Mouse (Mus musculus) G1E (cell line): ENCODE measurements around the gene Pard3b. TPM values are rescaled to one million over a fixed set of nuclear protein-coding genes. Genes with fewer than 3 reads are reported as not detected.

ENCODE experiments used
- ATAC-seq: 2 replicates; pipeline ENCODE4 v1.8.0; 2016; ENCODE audit warnings: mild to moderate bottlenecking; ENCODE audit not compliant: insufficient number of reproducible peaks, poor library complexity, low FRiP score, severe bottlenecking; ENCODE audit errors: extremely low read depth
- DNase-seq: peaks from one replicate; pipeline ENCODE4 v3.0.0; 2012; ENCODE audit warnings: low spot score
- H3K27me3 ChIP-seq: 2 replicates; pipeline ENCODE4 v1.6.1; 2012; ENCODE audit warnings: mild to moderate bottlenecking, low read length, inconsistent platforms; ENCODE audit not compliant: insufficient read depth
- H3K36me3 ChIP-seq: replicated peaks from 2 replicates; pipeline ENCODE3; 2012; ENCODE audit warnings: mild to moderate bottlenecking, inconsistent platforms
- H3K4me1 ChIP-seq: 2 replicates; pipeline ENCODE4 v1.6.1; 2012; ENCODE audit warnings: low read depth, low read length, inconsistent platforms, mixed read lengths; ENCODE audit not compliant: insufficient read depth
- H3K4me3 ChIP-seq: 2 replicates; pipeline ENCODE4 v1.5.1; 2012; ENCODE audit warnings: low read depth, mild to moderate bottlenecking, inconsistent platforms, low read length, moderate library complexity, mixed read lengths
- H3K9me3 ChIP-seq: replicated peaks from 2 replicates; pipeline ENCODE4 v1.6.1; 2012; ENCODE audit warnings: inconsistent platforms
- CTCF ChIP-seq: IDR thresholded peaks from 2 replicates; pipeline ENCODE4 v1.5.1; 2012; ENCODE audit warnings: low read depth, low read length, inconsistent platforms, mixed read lengths
- GATA1 ChIP-seq: IDR thresholded peaks from 2 replicates; pipeline ENCODE4 v1.6.1; 2012; ENCODE audit warnings: borderline replicate concordance, low read length, inconsistent platforms, mixed read lengths
- GATA2 ChIP-seq: IDR thresholded peaks from 2 replicates; pipeline ENCODE4 v1.6.1; 2012; ENCODE audit warnings: low read depth, low read length, inconsistent platforms, borderline replicate concordance
- POLR2AphosphoS5 ChIP-seq: IDR thresholded peaks from 2 replicates; pipeline ENCODE4 v1.6.1; 2012; ENCODE audit warnings: low read depth, low read length, inconsistent platforms; ENCODE audit not compliant: insufficient replicate concordance
- TAL1 ChIP-seq: conservative IDR thresholded peaks from 2 replicates; pipeline ENCODE4 v1.6.1; 2012; ENCODE audit warnings: low read depth, low read length, inconsistent platforms, mixed read lengths
- polyA plus RNA-seq: library from polyadenylated mRNA; stranded (reverse); fragments of >175 nt; gene quantifications from 2 replicates; pipeline ENCODE4 v1.2.3, GENCODE M21; 2012
- total RNA-seq, 2 experiments: library from RNA; stranded (forward) in 1 of 2; stranded (reverse) in 1 of 2; fragments of 200-1000 nt in 1 of 2; fragments of >200 nt in 1 of 2; fragmentation: Nextera tagmentation in 1 of 2; gene quantifications; 2 replicates each; pipeline ENCODE4 v1.2.3; 2014 to 2017

Gene Pard3b
- total and polyA plus RNA-seq, 3 experiments, result 0.33 TPM; not detected in 2

DNA sequence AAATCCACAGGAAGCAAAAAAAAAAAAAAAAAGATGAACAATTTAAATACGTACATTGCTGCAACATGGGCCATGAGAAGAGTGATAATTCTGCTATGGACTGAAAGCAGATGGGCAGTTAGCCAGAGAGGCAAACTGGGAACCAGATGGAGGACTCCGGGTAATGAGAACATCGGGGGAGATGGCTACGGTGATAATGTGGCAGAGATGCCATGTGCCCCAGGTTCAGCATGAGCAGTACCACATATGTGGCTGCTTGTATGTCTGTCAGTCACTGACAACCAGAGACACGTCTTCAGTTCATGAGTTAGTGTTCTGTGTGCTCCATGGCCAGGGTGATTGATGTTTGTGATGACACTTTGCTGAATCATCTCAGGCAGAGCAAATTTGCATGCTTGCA is 157.7 kb downstream of the Pard3b start:
- H3K27me3 ChIP-seq, result no peaks in the 10 kb centered on the region
- TF ChIP-seq GATA1, result no peak
- no peak for TF ChIP-seq POLR2AphosphoS5
- TF ChIP-seq GATA2, result no peak
- no peak for TF ChIP-seq CTCF
- TF ChIP-seq TAL1, result no peak

GRCm38 (mm10) chr1:61820213-61820612 is 181.6 kb downstream of the Pard3b start:
- ATAC-seq (no peak), DNase-seq (no peak)
- no peaks in the 10 kb centered on the region for H3K27me3 ChIP-seq
- TF ChIP-seq CTCF (no peak), GATA2 (no peak), GATA1 (no peak), TAL1 (no peak), POLR2AphosphoS5 (no peak)
- no peaks in the 10 kb centered on the region for H3K4me1 ChIP-seq
- H3K4me3 ChIP-seq, result no peak overlapping the region
- no peaks in the 10 kb centered on the region for H3K9me3 ChIP-seq
- H3K36me3 ChIP-seq, result no peaks in the 10 kb centered on the region

More for the DNA sequence above, 157.7 kb downstream of the Pard3b start:
- Histone ChIP-seq H3K4me1 (no peaks in the 10 kb centered on the region), H3K36me3 (no peaks in the 10 kb centered on the region), H3K9me3 (no peaks in the 10 kb centered on the region), H3K4me3 (no peak overlapping the region)
- ATAC-seq (no peak), DNase-seq (no peak)

DNA sequence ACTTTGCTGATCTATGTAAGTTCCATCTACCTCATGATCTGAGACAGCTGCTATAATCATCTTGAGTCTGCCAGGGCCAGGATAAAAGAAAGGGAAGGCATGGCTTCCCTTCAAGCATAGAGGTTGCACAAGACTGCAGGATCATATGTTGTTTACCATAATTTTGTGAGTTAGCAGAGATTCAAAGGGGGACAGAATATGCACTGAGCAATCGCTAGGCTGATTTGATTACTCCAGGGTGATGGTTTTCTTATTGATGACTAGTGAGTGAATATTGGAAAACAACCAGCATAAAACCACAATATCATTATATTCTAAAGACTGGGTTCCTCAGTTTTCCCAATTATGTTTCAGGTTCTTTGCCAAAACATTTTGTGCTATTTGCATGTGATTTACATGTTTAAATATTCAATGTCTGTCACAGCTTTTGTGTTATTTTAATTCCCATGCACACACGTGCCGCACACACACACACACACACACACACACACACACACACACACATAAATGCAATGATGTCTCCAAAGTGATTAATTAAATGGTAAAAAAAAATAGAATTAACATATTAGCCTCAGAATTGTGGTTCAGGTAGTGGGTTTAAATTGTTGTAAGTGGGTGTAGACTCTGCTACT is 187.1 kb downstream of the Pard3b start:
- Histone ChIP-seq H3K9me3 (no peaks in the 10 kb centered on the region), H3K4me1 (no peaks in the 10 kb centered on the region), H3K4me3 (no peak overlapping the region), H3K27me3 (no peaks in the 10 kb centered on the region), H3K36me3 (no peaks in the 10 kb centered on the region)
- TF ChIP-seq POLR2AphosphoS5 (no peak), CTCF (no peak), GATA2 (no peak), GATA1 (no peak), TAL1 (no peak)
- no peak for DNase-seq
- ATAC-seq, result no peak

- Histone ChIP-seq H3K4me3 (no peak overlapping the region), H3K9me3 (no peaks in the 10 kb centered on the region), H3K27me3 (no peaks in the 10 kb centered on the region), H3K4me1 (no peaks in the 10 kb centered on the region), H3K36me3 (no peaks in the 10 kb centered on the region)
- no peak for TF ChIP-seq POLR2AphosphoS5
- ATAC-seq, result no peak; the same call in 1 of the 2 replicates
- no peak for DNase-seq
Observed at GRCm38 (mm10) chr1:61837006-61837544, 198.5 kb downstream of the Pard3b start.

GRCm38 (mm10) chr1:61846606-61847005 is 208.0 kb downstream of the Pard3b start:
- H3K4me1 ChIP-seq, result no peaks in the 10 kb centered on the region
- no peaks in the 10 kb centered on the region for H3K27me3 ChIP-seq
- H3K9me3 ChIP-seq, result no peaks in the 10 kb centered on the region
- H3K4me3 ChIP-seq, result no peak overlapping the region
- TF ChIP-seq CTCF (no peak), GATA1 (no peak), TAL1 (no peak), POLR2AphosphoS5 (no peak), GATA2 (no peak)
- no peaks in the 10 kb centered on the region for H3K36me3 ChIP-seq
- ATAC-seq (no peak), DNase-seq (no peak)

DNA sequence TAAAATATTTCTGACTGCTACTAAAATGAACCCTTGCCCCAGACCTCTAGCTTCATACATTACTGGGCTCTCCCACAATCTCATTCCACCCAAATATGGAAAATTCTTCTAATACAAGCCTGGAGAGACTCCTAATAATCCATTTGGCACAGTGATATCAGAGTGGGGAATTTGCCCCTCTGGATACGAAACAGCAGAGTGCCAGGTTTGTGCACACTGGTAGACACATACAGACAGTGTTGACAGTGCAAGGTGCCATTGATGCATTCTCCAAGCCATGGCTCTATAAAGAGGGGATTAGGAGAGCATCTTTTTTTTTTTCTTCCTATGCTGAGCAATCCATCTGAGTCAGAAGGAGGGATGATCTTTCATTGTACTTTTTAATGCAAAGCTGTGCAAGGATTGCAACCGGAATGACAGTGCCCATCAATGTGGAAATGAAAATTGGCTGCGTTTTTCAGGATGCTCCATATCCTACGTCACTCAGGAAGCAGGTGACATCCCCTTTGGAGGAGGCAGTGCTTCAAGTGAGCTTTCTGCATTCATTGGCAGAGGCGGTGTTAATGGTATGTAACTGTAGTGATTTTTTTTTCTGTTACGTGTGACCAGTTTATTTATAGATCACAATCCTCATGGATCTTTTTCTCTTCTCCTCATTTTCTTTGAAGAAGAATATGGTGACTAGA is 210.5 kb downstream of the Pard3b start:
- Histone ChIP-seq H3K4me1 (no peaks in the 10 kb centered on the region), H3K4me3 (no peak overlapping the region), H3K36me3 (no peaks in the 10 kb centered on the region), H3K9me3 (no peaks in the 10 kb centered on the region), H3K27me3 (no peaks in the 10 kb centered on the region)
- TF ChIP-seq GATA2, result no peak
- TF ChIP-seq CTCF, result no peak
- no peak for TF ChIP-seq GATA1
- TF ChIP-seq TAL1, result no peak
- no peak for TF ChIP-seq POLR2AphosphoS5
- no peak for DNase-seq
- no peak for ATAC-seq

- ATAC-seq, result no peak
- H3K4me3 ChIP-seq, result no peak overlapping the region
- no peaks in the 10 kb centered on the region for H3K9me3 ChIP-seq
- H3K4me1 ChIP-seq, result no peaks in the 10 kb centered on the region
- H3K27me3 ChIP-seq, result no peaks in the 10 kb centered on the region
- no peaks in the 10 kb centered on the region for H3K36me3 ChIP-seq
- TF ChIP-seq GATA2, result no peak
- TF ChIP-seq TAL1, result no peak
- no peak for TF ChIP-seq CTCF
- TF ChIP-seq POLR2AphosphoS5, result no peak
- TF ChIP-seq GATA1, result no peak
- no peak for DNase-seq
Observed at GRCm38 (mm10) chr1:61850471-61850870, 211.8 kb downstream of the Pard3b start.
